Mouse (Mus musculus) MEL (cell line): ENCODE data around the gene Axin1. TPM values are rescaled to one million over a fixed set of nuclear protein-coding genes. Genes with fewer than 3 reads are reported as not detected.
A peak's percentile ranks its signal among the peaks of the same experiment; 100 is the strongest.

Experiments used
- DNase-seq: peaks from one replicate; pipeline ENCODE4 v3.0.0; 2011; ENCODE audit warnings: low read depth, low spot score
- H3K27ac ChIP-seq: 2 replicates; pipeline ENCODE4 v1.5.1; 2012; ENCODE audit warnings: low read depth, mild to moderate bottlenecking, control low read depth, low read length, moderate library complexity; ENCODE audit not compliant: control insufficient read depth
- H3K27me3 ChIP-seq, 2 experiments: fragments of 150-350 bp in 1 of 2; sonication (generic) in 1 of 2; 2 replicates each; pipeline ENCODE4 v1.6.1; 2012; ENCODE audit warnings: low read length in 2 of 2, mild to moderate bottlenecking in 2 of 2, improper control_type of control experiment in 1 of 2, moderate library complexity in 1 of 2; ENCODE audit not compliant: insufficient read depth in 2 of 2, control insufficient read depth in 1 of 2
- H3K36me3 ChIP-seq, 2 experiments: 2 replicates each; pipeline ENCODE4 v1.6.1; 2012 to 2014; ENCODE audit warnings: low read length in 2 of 2, improper control_type of control experiment in 1 of 2, inconsistent platforms in 1 of 2, mild to moderate bottlenecking in 1 of 2; ENCODE audit not compliant: insufficient read depth in 2 of 2, control insufficient read depth in 1 of 2
- H3K4me1 ChIP-seq, 2 experiments: fragments of 150-350 bp in 1 of 2; sonication (generic) in 1 of 2; 2 replicates each; pipeline ENCODE4 v1.6.1; 2012; ENCODE audit warnings: low read length in 2 of 2, improper control_type of control experiment in 1 of 2, mild to moderate bottlenecking in 1 of 2; ENCODE audit not compliant: insufficient read depth in 2 of 2, control insufficient read depth in 1 of 2
- H3K4me3 ChIP-seq, 2 experiments: fragments of 150-350 bp in 1 of 2; sonication (generic) in 1 of 2; 2 replicates each; pipeline ENCODE4 v1.5.1; 2012; ENCODE audit warnings: low read depth in 2 of 2, low read length in 2 of 2, mild to moderate bottlenecking in 2 of 2, moderate library complexity in 2 of 2, control low read depth in 1 of 2, improper control_type of control experiment in 1 of 2; ENCODE audit not compliant: control insufficient read depth in 1 of 2, insufficient read depth in 1 of 2
- H3K79me2 ChIP-seq: 2 replicates; pipeline ENCODE4 v1.6.1; 2012; ENCODE audit warnings: mild to moderate bottlenecking, low read length, moderate library complexity; ENCODE audit not compliant: control insufficient read depth, poor library complexity, insufficient read depth
- H3K9ac ChIP-seq: 2 replicates; pipeline ENCODE4 v1.6.1; 2012; ENCODE audit warnings: low read depth, mild to moderate bottlenecking, control low read depth, low read length, moderate library complexity; ENCODE audit not compliant: control insufficient read depth, poor library complexity, severe bottlenecking
- H3K9me3 ChIP-seq: fragments of 150-350 bp; sonication (generic); replicated peaks from 2 replicates; pipeline ENCODE4 v1.6.1; 2012; ENCODE audit warnings: mild to moderate bottlenecking, low read length, improper control_type of control experiment, moderate library complexity; ENCODE audit not compliant: insufficient read depth
- BHLHE40 ChIP-seq: IDR thresholded peaks from 2 replicates; pipeline ENCODE4 v1.6.1; 2012; ENCODE audit warnings: low read depth, mild to moderate bottlenecking, inconsistent platforms, low read length, improper control_type of control experiment, borderline replicate concordance
- CHD1 ChIP-seq: IDR thresholded peaks from 2 replicates; pipeline ENCODE4 v1.6.1; 2012; ENCODE audit warnings: low read depth, mild to moderate bottlenecking, inconsistent platforms, low read length, improper control_type of control experiment
- CHD2 ChIP-seq: IDR thresholded peaks from 2 replicates; pipeline ENCODE4 v1.6.1; 2011; ENCODE audit warnings: low read length, improper control_type of control experiment
- ETS1 ChIP-seq: IDR thresholded peaks from 2 replicates; pipeline ENCODE4 v1.6.1; 2012; ENCODE audit warnings: low read depth, mild to moderate bottlenecking, inconsistent platforms, low read length, improper control_type of control experiment, moderate library complexity
- JUND ChIP-seq: IDR thresholded peaks from 2 replicates; pipeline ENCODE4 v1.6.1; 2011; ENCODE audit warnings: low read depth, mild to moderate bottlenecking, improper control_type of control experiment, low read length
- MAFK ChIP-seq: IDR thresholded peaks from 2 replicates; pipeline ENCODE4 v1.6.1; 2011; ENCODE audit warnings: low read depth, mild to moderate bottlenecking, low read length, improper control_type of control experiment, borderline replicate concordance
- MAZ ChIP-seq: IDR thresholded peaks from 2 replicates; pipeline ENCODE4 v1.6.1; 2012; ENCODE audit warnings: low read depth, mild to moderate bottlenecking, inconsistent platforms, low read length, improper control_type of control experiment
- MYC ChIP-seq: IDR thresholded peaks from 2 replicates; pipeline ENCODE4 v1.6.1; 2011; ENCODE audit warnings: low read depth, mild to moderate bottlenecking, low read length, improper control_type of control experiment, moderate library complexity
- NELFE ChIP-seq: IDR thresholded peaks from 2 replicates; pipeline ENCODE4 v1.6.1; 2011; ENCODE audit warnings: low read depth, low read length, improper control_type of control experiment
- POLR2AphosphoS5 ChIP-seq: IDR thresholded peaks from 2 replicates; pipeline ENCODE4 v1.6.1; 2012; ENCODE audit warnings: low read depth, borderline replicate concordance, mild to moderate bottlenecking, inconsistent platforms, low read length, moderate library complexity, mixed read lengths
- RAD21 ChIP-seq: IDR thresholded peaks from 2 replicates; pipeline ENCODE4 v1.6.1; 2011; ENCODE audit warnings: mild to moderate bottlenecking, low read depth, low read length, improper control_type of control experiment
- RCOR1 ChIP-seq: IDR thresholded peaks from 2 replicates; pipeline ENCODE4 v1.6.1; 2012; ENCODE audit warnings: low read depth, mild to moderate bottlenecking, inconsistent platforms, low read length, improper control_type of control experiment
- SMC3 ChIP-seq: IDR thresholded peaks from 2 replicates; pipeline ENCODE4 v1.6.1; 2011; ENCODE audit warnings: low read depth, low read length, improper control_type of control experiment
- TAL1 ChIP-seq: IDR thresholded peaks from 2 replicates; pipeline ENCODE4 v1.6.1; 2012; ENCODE audit warnings: mild to moderate bottlenecking, inconsistent platforms, low read length, moderate library complexity, mixed read lengths
- TCF12 ChIP-seq: IDR thresholded peaks from 2 replicates; pipeline ENCODE4 v1.6.1; 2014; ENCODE audit warnings: low read depth, mild to moderate bottlenecking, inconsistent platforms, low read length, improper control_type of control experiment, moderate library complexity
- UBTF ChIP-seq: IDR thresholded peaks from 2 replicates; pipeline ENCODE4 v1.6.1; 2012; ENCODE audit warnings: low read depth, mild to moderate bottlenecking, inconsistent platforms, low read length, improper control_type of control experiment, moderate library complexity, borderline replicate concordance; ENCODE audit not compliant: insufficient read depth
- USF1 ChIP-seq: IDR thresholded peaks from 2 replicates; pipeline ENCODE4 v1.6.1; 2014; ENCODE audit warnings: low read depth, mild to moderate bottlenecking, inconsistent platforms, low read length, improper control_type of control experiment, moderate library complexity
- USF2 ChIP-seq, 2 experiments: IDR thresholded peaks; 2 replicates each; pipeline ENCODE4 v1.6.1; 2011 to 2012; ENCODE audit warnings: improper control_type of control experiment in 2 of 2, low read length in 2 of 2, borderline replicate concordance in 1 of 2, inconsistent platforms in 1 of 2, low read depth in 1 of 2, mild to moderate bottlenecking in 1 of 2; ENCODE audit not compliant: insufficient read depth in 1 of 2
- ZNF384 ChIP-seq: IDR thresholded peaks from 2 replicates; pipeline ENCODE4 v1.6.1; 2012; ENCODE audit warnings: low read depth, mild to moderate bottlenecking, inconsistent platforms, low read length, improper control_type of control experiment
- polyA plus RNA-seq, 2 experiments: library from polyadenylated mRNA; stranded (reverse) in 1 of 2; unstranded in 1 of 2; fragments of >175 nt in 1 of 2; fragments of >200 nt in 1 of 2; gene quantifications; 2 replicates each; pipeline versions ENCODE4 v1.2.1 to v1.2.4; 2012; ENCODE audit warnings: low replicate concordance in 2 of 2, low read depth in 1 of 2; ENCODE audit not compliant: insufficient read length in 2 of 2, insufficient read depth in 1 of 2, missing spikeins in 1 of 2
- total RNA-seq: library from RNA; depleted of rRNA; stranded (reverse); fragments of 300-350 nt; gene quantifications from 2 replicates; pipeline ENCODE4 v1.2.3, GENCODE M21; 2012

The Axin1 gene
- total and polyA plus RNA-seq, 3 experiments, result 33.5 to 54.2 TPM; not detected in 1

DNA sequence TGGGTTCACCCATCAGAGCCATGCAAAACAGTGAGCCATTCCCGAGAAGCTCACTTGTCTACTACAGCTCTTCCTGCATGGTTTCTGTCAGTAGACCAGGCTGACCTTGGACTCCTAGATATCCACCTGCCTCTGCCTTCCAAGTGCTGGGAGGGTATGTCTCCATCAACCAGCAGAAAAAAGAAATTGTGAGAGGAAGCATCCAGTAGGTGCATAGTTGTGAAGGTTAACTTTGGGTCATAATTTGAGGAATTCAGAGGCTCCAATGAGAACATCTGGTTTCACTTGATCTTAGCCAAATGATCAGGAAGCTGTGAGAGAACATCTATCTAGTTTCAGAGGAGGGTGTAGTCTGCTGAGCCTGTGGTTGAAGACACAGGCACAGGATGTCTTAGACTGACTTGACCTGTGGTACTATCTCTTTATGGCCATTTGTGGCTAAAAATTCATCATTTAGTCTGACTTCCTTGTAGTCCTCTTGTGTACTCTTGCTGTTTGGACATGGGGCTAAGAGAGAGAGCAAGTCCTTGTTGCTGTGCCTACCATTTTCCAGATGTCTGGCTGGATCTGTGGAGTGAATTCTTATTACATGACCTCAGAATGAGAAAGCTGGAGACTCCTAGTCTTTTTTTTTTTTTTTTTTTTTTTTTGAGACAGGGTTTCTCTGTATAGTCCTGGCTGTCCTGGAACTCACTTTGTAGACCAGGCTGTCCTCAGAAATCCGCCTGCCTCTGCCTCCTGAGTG, 13.6 kb downstream of the Axin1 start:
- Histone ChIP-seq H3K4me1 (no peaks in the 10 kb centered on the region), H3K36me3 (peaks cover 2 to 42% of the 10 kb centered on the region in 2 experiments; a peak in 2 of 4 replicates), H3K27ac (no peak overlapping the region), H3K79me2 (peaks cover 48% of the 10 kb centered on the region), H3K9ac (no peak overlapping the region), H3K27me3 (no peaks in the 10 kb centered on the region), H3K4me3 (no peak overlapping the region), H3K9me3 (no peaks in the 10 kb centered on the region)
- TF ChIP-seq POLR2AphosphoS5 (no peak), MYC (no peak), TCF12 (no peak), CHD2 (no peak), ZNF384 (no peak), USF1 (no peak), RCOR1 (no peak), MAZ (no peak), RAD21 (no peak), SMC3 (no peak), USF2 (IDR thresholded peaks at IDR 0.05; ENCODE audit: borderline replicate concordance in 1 of 2, insufficient read depth in 1 of 2, low read depth in 1 of 2, low read length in 2 of 2) (no peak)
- DNase-seq, result no peak

DNA sequence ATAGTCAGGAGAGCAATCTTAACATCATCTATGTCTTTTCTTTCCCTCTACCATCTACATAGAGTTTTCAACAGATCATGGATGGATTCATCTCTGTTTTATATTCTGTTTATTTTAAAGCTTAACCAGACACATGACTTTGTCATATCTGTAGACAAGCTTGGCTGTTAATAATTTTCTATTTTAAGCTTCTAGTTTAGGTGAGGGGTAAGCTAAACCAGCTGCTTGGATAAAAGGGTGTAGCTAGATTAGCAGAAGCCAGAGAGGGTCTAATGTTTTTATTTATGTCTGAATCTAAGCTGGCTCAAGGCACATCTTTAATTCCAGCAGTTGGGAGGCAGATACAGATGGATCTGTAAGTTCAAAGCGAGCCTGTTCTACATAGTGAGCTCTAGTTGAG, 24.2 kb downstream of the Axin1 start:
- H3K4me3 ChIP-seq, result no peak overlapping the region
- H3K4me1 ChIP-seq, result no peaks in the 10 kb centered on the region
- H3K27me3 ChIP-seq, result no peaks in the 10 kb centered on the region
- no peak overlapping the region for H3K9ac ChIP-seq
- no peak for DNase-seq
- no peak for TF ChIP-seq TAL1
- no peak for TF ChIP-seq MAFK
- no peak for TF ChIP-seq POLR2AphosphoS5
- no peaks in the 10 kb centered on the region for H3K9me3 ChIP-seq
- no peak overlapping the region for H3K27ac ChIP-seq
- peaks cover 41% of the 10 kb centered on the region for H3K79me2 ChIP-seq
- H3K36me3 ChIP-seq, result peaks cover 3 to 12% of the 10 kb centered on the region in 2 experiments

DNA sequence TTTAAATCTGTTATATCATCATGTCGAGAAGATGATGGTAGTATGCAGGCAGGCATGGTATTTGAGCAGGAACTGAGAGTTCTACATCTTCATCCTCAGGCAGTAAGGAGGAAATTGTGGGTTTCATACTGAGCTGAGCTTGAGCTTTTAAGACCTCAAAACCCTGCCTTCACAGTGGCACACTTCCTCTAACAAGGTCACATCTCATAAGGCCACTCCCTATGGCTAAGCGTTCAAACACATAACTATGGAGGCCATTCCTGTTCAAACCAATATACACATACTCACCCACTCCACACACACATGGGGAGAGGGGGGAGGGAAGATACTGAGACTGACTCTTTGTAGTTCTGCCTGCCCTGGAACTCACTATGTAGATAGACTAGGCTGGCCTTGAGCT, 29.6 kb downstream of the Axin1 start:
- Histone ChIP-seq H3K27ac (no peak overlapping the region), H3K9me3 (no peaks in the 10 kb centered on the region), H3K4me1 (no peaks in the 10 kb centered on the region), H3K36me3 (peaks cover 2 to 9% of the 10 kb centered on the region in 2 experiments; a peak in 3 of 4 replicates)
- TF ChIP-seq UBTF (no peak), USF1 (no peak), CHD1 (no peak), RCOR1 (no peak), JUND (no peak), RAD21 (no peak), ETS1 (no peak), MAZ (no peak), NELFE (no peak), MYC (no peak), BHLHE40 (no peak), MAFK (no peak)
- TF ChIP-seq, all 39 proteins: peak for 0
- DNase-seq, result peak; percentile 42
- Histone ChIP-seq H3K27me3 (no peaks in the 10 kb centered on the region), H3K4me3 (no peak overlapping the region), H3K9ac (no peak overlapping the region), H3K79me2 (peaks cover 20% of the 10 kb centered on the region)
